Comparison of ENCODE assay signal across 8 mouse cellular contexts in the genomic region with DNA sequence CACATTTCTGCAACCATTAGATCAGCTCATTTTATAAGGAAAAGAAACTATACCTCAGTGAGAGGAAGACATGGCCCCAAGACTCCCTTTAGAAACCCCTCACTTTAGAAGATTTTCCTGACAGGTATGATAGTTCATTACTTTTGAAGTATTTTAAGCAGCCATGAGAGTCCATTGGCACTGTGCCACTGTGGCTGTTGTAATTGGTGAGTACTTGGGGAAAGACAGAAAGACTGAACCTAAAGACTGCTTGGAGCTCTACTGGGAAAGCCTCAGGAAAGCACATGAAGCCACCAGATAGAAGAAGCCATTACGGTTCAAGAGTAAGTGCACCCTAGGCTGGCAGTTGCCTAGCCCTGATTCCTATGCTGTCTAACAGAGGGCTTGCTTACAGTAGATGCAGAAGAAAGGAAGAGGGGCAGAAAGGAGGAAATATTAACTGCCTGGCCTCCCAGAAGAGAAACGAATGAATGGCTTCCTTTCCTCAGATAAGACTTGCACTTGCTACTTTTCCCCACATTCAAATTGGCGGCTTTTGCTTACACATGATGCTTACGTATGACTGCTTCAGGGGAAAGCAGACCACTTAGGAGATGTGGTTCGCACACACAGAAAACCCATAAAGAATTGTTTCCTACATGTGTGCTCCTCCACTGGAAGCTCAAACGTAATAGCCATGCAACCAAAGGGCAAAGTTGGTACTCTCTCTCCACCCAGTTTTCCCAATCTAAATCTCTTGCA. TPM values are rescaled to one million over a fixed set of nuclear protein-coding genes. Genes with fewer than 3 reads are reported as not detected.
DNase-seq lines count a peak whose midpoint lies in the region; ATAC-seq and TF ChIP-seq lines count a peak whose summit lies in the region.

No protein-coding gene starts in this region.

- ATAC-seq in forebrain, embryonic 11.5 days (replicated peaks; ENCODE audit: low FRiP score) = no peak
- no peak for ATAC-seq in intestine, embryonic 16.5 days

- H3K9me3 ChIP-seq in forebrain, embryonic 11.5 days (ENCODE audit: control insufficient read depth, low read length) = no peaks in the 10 kb centered on the region
- H3K9me3 ChIP-seq in intestine, embryonic 16.5 days (ENCODE audit: control insufficient read depth, low read length) = no peaks in the 10 kb centered on the region

- H3K4me3 ChIP-seq in layer of hippocampus, adult 2 months = no peak overlapping the region; the same call in 1 of the 2 replicates
- H3K4me3 ChIP-seq in forebrain, embryonic 11.5 days (ENCODE audit: low read depth, low read length) = peak overlapping the region; percentile 27
- peak overlapping the region; percentile 30 for H3K4me3 ChIP-seq in intestine, embryonic 16.5 days (ENCODE audit: low read length)
- peak overlapping the region; percentile 100 for H3K4me3 ChIP-seq in myocyte
- H3K4me3 ChIP-seq in thymus, adult 2 months (ENCODE audit: control insufficient read depth, insufficient read depth, low read length) = no peak overlapping the region

- 0 out of 2 replicates have a peak overlapping the region, but pooled peaks have one; percentile 8 for H3K27ac ChIP-seq in layer of hippocampus, adult 2 months
- H3K27ac ChIP-seq in forebrain, embryonic 11.5 days (ENCODE audit: low read depth, low read length) = no peak overlapping the region
- peak overlapping the region; percentile 25 for H3K27ac ChIP-seq in intestine, embryonic 16.5 days (ENCODE audit: low read length)
- no peak overlapping the region for H3K27ac ChIP-seq in thymus, adult 2 months (ENCODE audit: control insufficient read depth, insufficient read depth, low read length)

- H3K79me2 ChIP-seq in myocyte (ENCODE audit: control insufficient read depth, insufficient read depth) = peaks cover 89% of the 10 kb centered on the region

- no peak for DNase-seq in layer of hippocampus, adult 2 months (ENCODE audit: low spot score in 2 of 2)
- no peak for DNase-seq in layer of hippocampus, postnatal 25 days (ENCODE audit: extremely low spot score in 1 of 2, low spot score in 1 of 2)
- no peak for DNase-seq in forebrain, embryonic 11.5 days (ENCODE audit: low spot score)
- DNase-seq in thymus, adult 2 months = no peak
- DNase-seq in spleen, postnatal 4 days (ENCODE audit: low spot score in 2 of 2) = no peak
- no peak for DNase-seq in left cerebral cortex, postnatal 4 days

- peaks cover 21% of the 10 kb centered on the region for H3K4me1 ChIP-seq in forebrain, embryonic 11.5 days (replicated peaks; ENCODE audit: control insufficient read depth, insufficient read depth, low read length)
- peaks cover 42% of the 10 kb centered on the region for H3K4me1 ChIP-seq in intestine, embryonic 16.5 days (ENCODE audit: control insufficient read depth, insufficient read depth, low read length)
- H3K4me1 ChIP-seq in thymus, adult 2 months (replicated peaks; ENCODE audit: control insufficient read depth, insufficient read depth, low read length) = peaks cover 11% of the 10 kb centered on the region

- WGBS in forebrain, embryonic 11.5 days = 58% methylated on average over 6 of the region's 6 CpGs
- 39% methylated on average over 6 of the region's 6 CpGs for WGBS in intestine, embryonic 16.5 days
- 81% methylated on average over 6 of the region's 6 CpGs for WGBS in thymus, adult 2 months

- no peaks in the 10 kb centered on the region for H3K27me3 ChIP-seq in forebrain, embryonic 11.5 days (ENCODE audit: control insufficient read depth, insufficient read depth, low read length)
- no peaks in the 10 kb centered on the region for H3K27me3 ChIP-seq in intestine, embryonic 16.5 days (replicated peaks; ENCODE audit: control insufficient read depth, insufficient read depth, low read length)
- no peaks in the 10 kb centered on the region for H3K27me3 ChIP-seq in myocyte (ENCODE audit: control insufficient read depth, insufficient read depth, insufficient read length)
- H3K27me3 ChIP-seq in thymus, adult 2 months (ENCODE audit: control insufficient read depth, insufficient read depth, low read length) = peaks cover 12% of the 10 kb centered on the region; the same call in 1 of the 2 replicates

- TF ChIP-seq POLR2A in myocyte (IDR thresholded peaks at IDR 0.05; ENCODE audit: insufficient read length, low read depth) = no peak
- no peak for TF ChIP-seq POLR2A in thymus, adult 2 months (IDR thresholded peaks at IDR 0.05; ENCODE audit: control insufficient read depth, extremely low read depth, insufficient read depth, low read length, poor library complexity)

- H3K4me2 ChIP-seq in forebrain, embryonic 11.5 days (ENCODE audit: low read depth, low read length, severe bottlenecking) = peak overlapping the region; percentile 41
- H3K4me2 ChIP-seq in intestine, embryonic 16.5 days (ENCODE audit: low read depth, low read length) = peak overlapping the region; percentile 36
- H3K4me2 ChIP-seq in myocyte (ENCODE audit: low read depth) = peak overlapping the region; percentile 74

- H3K36me3 ChIP-seq in forebrain, embryonic 11.5 days (ENCODE audit: control insufficient read depth, insufficient read depth, low read length) = no peaks in the 10 kb centered on the region
- no peaks in the 10 kb centered on the region for H3K36me3 ChIP-seq in intestine, embryonic 16.5 days (ENCODE audit: control insufficient read depth, insufficient read depth, low read length)
- peaks cover 7% of the 10 kb centered on the region for H3K36me3 ChIP-seq in myocyte (ENCODE audit: control insufficient read depth, insufficient read depth)
- H3K36me3 ChIP-seq in thymus, adult 2 months (ENCODE audit: control insufficient read depth, insufficient read depth, low read length) = no peaks in the 10 kb centered on the region

- no peak for TF ChIP-seq CTCF in layer of hippocampus, adult 2 months (conservative IDR thresholded peaks at IDR 0.05)
- no peak for TF ChIP-seq CTCF in thymus, adult 2 months (IDR thresholded peaks at IDR 0.05; ENCODE audit: borderline replicate concordance, control insufficient read depth, extremely low read depth, insufficient read depth, low read length, poor library complexity)

- peak overlapping the region; percentile 20 for H3K9ac ChIP-seq in forebrain, embryonic 11.5 days (ENCODE audit: low read length)
- H3K9ac ChIP-seq in intestine, embryonic 16.5 days (ENCODE audit: low read depth, low read length) = peak overlapping the region; percentile 30

- intact Hi-C loops in left cerebral cortex, postnatal 4 days (cut with DNase I) = loop anchor here (5.0 to 10.0 kb wide), 3 partner anchors 140 to 837 kb away; no protein-coding TSS in a partner anchor

- no peak overlapping the region for H3ac ChIP-seq in myocyte (ENCODE audit: control insufficient read depth, insufficient read length)

TF ChIP-seq in myocyte, 11 proteins besides CTCF, POLR2A, EP300 and RAD21:
- TF ChIP-seq REST (IDR thresholded peaks at IDR 0.05; ENCODE audit: insufficient read depth, insufficient read length) (no peak), MYOG (IDR thresholded peaks at IDR 0.05; ENCODE audit: control insufficient read depth in 1 of 3, insufficient read depth in 1 of 3, insufficient read length in 2 of 3, low read depth in 2 of 3) (no peak), TCF3 (IDR thresholded peaks at IDR 0.05; ENCODE audit: insufficient read length, low read depth) (no peak), TCF12 (IDR thresholded peaks at IDR 0.05; ENCODE audit: insufficient read depth, poor library complexity, severe bottlenecking) (no peak), MAX (IDR thresholded peaks at IDR 0.05; ENCODE audit: low read depth) (no peak), SRF (IDR thresholded peaks at IDR 0.05; ENCODE audit: control insufficient read depth, insufficient read length, low read depth) (no peak), E2F4 (IDR thresholded peaks at IDR 0.05; ENCODE audit: insufficient read depth) (no peak), MYOD1 (IDR thresholded peaks at IDR 0.05; ENCODE audit: control insufficient read depth in 1 of 3, insufficient read length in 2 of 3, low read depth in 2 of 3) (no peak), CEBPB (IDR thresholded peaks at IDR 0.05; ENCODE audit: insufficient read depth, poor library complexity, severe bottlenecking) (no peak), USF1 (IDR thresholded peaks at IDR 0.05; ENCODE audit: low read depth) (no peak), POLR2AphosphoS2 (IDR thresholded peaks at IDR 0.05; ENCODE audit: insufficient read length, low read depth) (no peak)

RNA-seq across cellular contexts. Expression of a gene that starts 4.4 kb away (rescaled TPM):
- total RNA-seq in layer of hippocampus, adult 2 months (2021) = 10 to 100 TPM; 13.2 to 14.1 TPM
- 10 to 100 TPM; 13.0 to 14.9 TPM for total RNA-seq in layer of hippocampus, postnatal 25 days (2021)
- polyA plus RNA-seq in forebrain, embryonic 11.5 days (2014; fragmentation: Nextera tagmentation; extraction: Ambion mirVana) = 160 and 163 TPM in 2 replicates
- polyA plus RNA-seq in intestine, embryonic 16.5 days (2015; fragmentation: Nextera tagmentation; extraction: Ambion mirVana) = 49.5 and 53.8 TPM in 2 replicates
- polyA plus RNA-seq in myocyte (2012; fragmentation: generic; extraction: Trizol) = 10.3 TPM
- 0.83 and 1.0 TPM in 2 replicates for polyA plus RNA-seq in thymus, adult 2 months (2012; rRNA removed)
- 10 to 100 TPM; 47.5 to 50.3 TPM for total RNA-seq in left cerebral cortex, postnatal 4 days (2021)

Comparison
In these comparisons a context has a peak if more than half of its experiments do, and no peak if none do; other contexts are left out.
1. H3K27ac ChIP-seq: peak in layer of hippocampus, adult 2 months (single experiment) and intestine, embryonic 16.5 days (single experiment); none in forebrain, embryonic 11.5 days (single experiment) and thymus, adult 2 months (single experiment).
2. H3K4me3 ChIP-seq: peak in forebrain, embryonic 11.5 days (single experiment), intestine, embryonic 16.5 days (single experiment) and myocyte (single experiment); none in layer of hippocampus, adult 2 months (single experiment) and thymus, adult 2 months (single experiment).
3. Peak in every context shown above with its lines, with median percentiles within 50 percentile points of each other: H3K4me2 ChIP-seq.